Mouse (Mus musculus): ENCODE data around the gene Tmem270.
"Not testable (repeated sequence)": the region's sequence is repeated elsewhere in the genome, so short reads cannot be mapped to it uniquely, and the experiment has no call there.

Gene Tmem270

DNA sequence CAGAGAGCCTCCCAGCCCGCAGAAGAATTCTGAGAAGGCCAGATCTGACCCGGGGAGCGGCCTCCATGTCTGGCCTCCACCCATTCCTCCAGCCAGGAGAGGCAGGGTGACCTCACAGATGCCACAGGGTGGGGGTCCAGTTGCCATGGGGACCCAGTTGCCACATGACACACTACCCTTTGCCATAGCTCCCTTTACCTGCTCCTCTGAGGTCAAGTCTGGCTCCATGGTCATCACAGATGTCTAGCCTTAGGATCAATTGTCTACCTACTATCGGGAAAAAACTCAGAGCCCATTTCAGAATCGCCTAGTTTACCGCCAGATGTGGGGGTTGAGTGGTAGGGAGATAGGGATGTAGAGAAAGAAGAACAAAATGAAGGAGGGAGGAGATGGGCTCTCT, at the start of gene Tmem270:
Gene Tmem270, minus strand, starts transcription at position 101 of the 400 bp plus-strand sequence.
- DNase-seq (ENCODE audit: low spot score): no peak

DNA sequence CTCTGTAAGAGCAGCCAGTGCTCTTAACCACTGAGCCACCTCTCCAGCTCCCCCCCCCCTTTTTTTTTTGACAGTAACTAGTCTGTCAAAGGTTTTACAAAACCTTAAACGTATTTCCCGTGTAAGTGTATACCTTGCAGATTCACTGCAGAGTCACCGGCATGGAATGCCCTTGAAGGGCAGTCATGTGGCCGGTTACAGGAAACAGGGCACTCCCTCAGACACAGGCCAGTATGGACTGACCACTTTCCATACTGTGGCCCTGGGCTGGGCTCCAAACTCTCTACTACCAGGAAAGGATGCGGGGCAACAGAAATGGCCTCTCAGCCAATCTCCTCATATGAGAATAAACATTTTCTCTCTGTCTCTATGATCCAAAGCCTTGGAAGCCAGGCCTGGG, 49.0 kb upstream of the Tmem270 start:
- no peak for DNase-seq (ENCODE audit: low spot score)

DNA sequence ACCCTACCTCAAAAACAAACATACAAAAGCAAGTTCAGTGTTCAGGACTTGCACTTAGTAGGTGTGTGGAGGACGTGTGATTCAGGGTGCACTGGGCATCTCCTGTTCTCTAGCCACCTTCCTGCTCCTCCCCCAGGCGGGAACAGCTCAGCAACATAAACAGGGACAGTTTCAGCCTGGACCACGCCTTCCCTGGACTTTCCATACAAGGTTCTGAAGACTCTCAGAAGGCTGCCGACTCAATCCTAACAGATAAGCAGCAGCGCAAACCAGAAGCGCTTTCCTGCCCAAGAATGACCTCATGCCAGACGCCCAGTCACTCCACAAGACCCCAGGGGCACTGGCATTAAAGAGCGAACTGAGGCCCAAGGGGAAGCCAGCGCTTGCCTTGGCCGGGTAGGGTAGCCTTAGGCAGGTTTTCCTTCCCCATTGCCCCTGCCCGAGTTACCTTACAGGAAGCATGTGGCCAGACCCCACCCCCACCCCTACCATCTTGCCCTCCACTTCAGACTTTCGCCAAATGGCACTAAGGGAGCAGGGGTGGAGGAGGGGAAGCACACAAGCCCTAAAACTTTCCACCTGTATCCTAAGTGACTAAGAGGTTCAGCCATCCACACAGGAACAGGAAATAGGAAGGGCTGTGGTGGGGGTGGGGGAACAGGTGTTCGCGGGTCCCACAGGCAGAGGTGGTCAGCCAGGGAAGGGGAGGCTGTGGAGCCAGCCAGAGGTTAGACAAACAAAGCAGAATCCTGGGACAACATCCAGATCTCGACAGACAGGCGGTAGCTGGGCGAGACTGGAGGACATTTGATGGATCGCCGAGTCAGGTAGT, 44.7 kb upstream of the Tmem270 start:
- no peak for DNase-seq (ENCODE audit: low spot score)

DNA sequence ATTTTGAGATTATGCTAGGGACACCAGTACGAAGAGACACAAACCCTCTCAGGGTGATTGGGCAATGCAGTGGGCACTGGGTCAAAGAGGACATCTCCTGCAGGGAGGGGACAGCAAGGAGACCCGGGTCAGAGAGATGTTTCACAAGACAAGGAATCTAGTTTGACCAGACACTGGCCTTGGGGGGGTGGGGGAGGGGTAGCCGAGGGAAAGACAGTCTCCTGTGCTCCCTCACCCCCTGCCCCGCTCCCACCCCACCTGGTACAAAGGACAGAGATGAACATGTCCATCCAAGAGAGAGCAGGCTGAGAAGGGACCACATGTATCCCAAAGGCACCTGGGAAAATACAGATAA, 41.5 kb upstream of the Tmem270 start:
- DNase-seq (ENCODE audit: low spot score): no peak

DNA sequence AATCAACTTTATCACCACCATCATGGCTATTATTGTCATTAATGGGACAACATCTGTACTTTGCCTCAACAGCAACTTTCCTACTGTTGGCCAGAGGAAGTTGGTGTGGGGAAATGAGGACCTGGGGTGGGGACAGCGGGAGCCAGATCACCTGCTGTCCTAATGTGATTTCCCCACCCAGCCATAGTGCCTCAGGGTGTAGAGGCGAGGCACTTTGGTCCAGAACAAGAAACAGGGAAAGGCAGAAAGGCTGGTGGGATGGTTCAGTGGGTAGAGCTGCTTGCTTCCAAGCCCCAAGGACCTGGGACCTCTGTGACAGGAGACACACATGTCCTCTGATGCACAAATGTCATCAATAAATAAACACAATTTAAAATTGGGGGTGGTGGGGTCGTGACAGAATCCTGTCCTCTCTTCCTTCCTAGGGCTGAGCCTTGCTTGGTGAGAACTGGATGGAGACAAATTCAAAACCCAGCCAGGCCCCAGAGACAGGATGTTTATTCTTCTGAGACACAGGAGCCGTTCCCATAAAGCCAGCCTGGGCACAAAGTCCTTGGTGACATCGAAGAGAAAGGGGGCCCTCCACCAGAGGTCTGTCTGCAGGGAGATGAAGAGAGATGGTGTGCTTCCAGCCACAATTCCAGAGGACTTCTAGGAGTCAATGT, 41.0 kb upstream of the Tmem270 start:
- DNase-seq (ENCODE audit: low spot score): no peak

DNA sequence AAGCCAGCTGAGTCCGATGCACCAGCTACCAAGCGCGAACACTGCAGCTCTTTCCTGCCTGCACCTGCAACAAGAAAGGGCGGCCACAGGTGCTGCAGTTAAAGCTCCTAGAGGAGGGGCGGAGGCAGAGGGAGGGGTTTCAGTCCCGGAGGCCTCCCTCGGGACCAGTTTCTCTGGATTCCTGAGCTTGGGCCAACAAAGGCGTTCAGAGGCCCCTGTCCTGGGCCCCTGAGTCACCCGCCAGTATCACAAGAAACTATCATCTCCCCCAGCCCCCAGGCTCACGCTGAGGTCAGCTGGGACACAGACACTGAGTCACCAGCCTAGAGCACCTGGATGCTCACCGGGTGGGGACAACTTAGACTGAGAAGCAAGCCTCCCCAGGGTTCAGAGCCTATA, 40.3 kb upstream of the Tmem270 start, which contains the start of gene Cldn4:
Gene Cldn4, minus strand, starts transcription at position 78 of the 399 bp plus-strand sequence.
- peak; percentile 20 for DNase-seq (ENCODE audit: low spot score)

DNA sequence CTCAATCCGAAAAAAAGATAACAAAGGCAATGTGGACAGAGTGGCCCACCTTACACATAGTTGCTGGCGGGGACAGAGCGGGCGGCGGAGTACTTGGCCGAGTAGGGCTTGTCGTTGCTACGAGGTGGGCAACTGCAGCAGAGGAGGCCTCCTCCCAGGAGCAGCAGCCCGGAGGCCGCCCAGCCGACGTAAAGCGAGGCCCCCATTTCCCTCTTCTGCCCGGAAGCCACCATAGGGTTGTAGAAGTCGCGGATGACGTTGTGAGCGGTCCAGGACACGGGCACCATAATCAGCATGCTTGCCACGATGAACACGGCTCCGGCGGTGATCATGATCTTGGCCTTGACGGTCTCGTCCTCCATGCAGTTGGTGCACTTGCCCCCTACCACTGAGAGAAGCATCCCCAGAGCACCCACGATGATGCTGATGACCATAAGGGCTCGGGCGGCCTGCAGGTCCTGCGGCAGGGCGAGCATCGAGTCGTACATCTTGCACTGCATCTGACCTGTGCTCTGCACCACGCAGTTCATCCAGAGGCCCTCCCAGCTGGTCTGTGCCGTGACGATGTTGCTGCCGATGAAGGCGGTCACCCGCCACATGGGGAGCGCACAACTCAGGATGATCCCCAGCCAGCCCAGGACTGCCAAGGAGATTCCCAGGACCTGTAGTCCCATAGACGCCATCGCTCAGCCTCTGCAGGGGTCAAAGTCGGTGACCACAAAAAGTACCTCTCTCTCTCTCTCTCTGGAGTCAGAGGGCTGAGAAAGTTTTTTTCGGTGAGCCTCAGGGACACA, 39.7 kb upstream of the Tmem270 start:
- peak; percentile 23 for DNase-seq (ENCODE audit: low spot score)

DNA sequence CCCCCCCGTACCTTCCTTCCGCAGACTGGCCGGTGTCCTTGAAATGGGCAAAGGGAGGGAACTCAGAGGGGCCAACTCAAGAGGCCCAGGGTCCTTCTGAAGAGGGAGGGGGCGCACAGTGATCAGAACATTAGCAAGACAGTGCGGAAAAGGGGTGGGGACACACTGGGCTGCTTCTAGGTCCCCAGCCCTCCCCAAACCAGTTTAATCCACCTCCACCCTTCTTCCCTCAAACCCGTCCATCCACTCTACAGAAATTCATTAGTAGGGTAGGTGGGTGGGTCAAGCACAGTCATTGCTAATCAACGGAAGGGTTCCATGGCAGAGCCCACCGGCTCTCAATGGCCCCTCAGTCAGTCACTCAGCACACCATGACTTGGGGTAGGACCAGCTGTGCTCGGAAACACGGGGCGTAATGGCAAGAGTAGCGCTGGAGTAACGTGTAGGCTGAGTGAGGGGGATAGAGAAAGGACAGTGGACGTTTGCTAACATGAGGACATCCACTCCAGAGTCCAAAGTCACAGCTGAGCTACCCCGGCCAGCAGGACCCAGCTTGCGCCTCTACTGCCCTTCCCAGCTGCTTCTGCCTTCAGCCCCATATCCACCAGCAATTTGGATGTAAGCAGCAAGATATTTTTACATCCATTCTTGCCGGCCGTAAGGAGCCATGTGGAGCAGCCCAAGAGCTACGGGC, 38.9 kb upstream of the Tmem270 start:
- DNase-seq (ENCODE audit: low spot score): no peak

DNA sequence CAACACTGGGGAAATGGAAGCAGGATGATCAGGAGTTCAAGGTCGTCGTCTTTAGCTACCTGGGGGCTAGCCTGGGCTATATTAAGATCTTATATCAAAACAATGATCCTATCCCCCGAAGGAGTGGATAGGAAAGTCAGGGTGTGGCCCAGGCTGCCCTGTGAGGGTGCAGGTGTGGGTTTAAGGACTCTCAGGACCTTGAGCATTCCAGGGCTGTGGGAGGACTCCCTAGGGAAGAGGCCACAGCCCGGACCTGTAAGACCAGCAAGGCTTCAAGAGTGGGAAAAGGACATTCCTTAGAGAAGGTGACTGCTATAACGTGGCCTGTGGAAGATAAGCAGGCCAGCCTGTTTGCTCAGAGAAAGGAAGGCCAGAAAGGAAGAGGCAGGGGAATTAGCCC, 37.6 kb upstream of the Tmem270 start:
- no peak for DNase-seq (ENCODE audit: low spot score)

DNA sequence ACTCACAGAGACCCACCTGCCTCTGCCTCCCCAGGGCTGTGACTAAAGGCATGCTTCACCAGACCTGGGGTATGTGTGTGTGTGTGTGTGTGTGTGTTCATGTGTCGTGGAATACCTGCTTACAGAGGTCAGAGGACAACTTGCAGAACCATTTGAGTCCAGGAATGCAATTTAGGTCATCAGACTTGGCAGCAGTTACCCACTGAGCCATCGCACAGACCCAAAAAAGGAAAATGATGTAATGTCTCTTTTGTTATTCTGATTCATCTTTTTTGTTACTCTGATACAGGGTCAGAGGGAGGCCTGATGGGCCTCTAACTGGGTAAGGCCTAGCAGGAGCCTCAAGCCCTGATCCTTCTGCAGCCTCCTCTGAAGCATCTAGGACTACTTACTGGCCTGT, 36.2 kb upstream of the Tmem270 start:
- no peak for DNase-seq (ENCODE audit: low spot score)

DNA sequence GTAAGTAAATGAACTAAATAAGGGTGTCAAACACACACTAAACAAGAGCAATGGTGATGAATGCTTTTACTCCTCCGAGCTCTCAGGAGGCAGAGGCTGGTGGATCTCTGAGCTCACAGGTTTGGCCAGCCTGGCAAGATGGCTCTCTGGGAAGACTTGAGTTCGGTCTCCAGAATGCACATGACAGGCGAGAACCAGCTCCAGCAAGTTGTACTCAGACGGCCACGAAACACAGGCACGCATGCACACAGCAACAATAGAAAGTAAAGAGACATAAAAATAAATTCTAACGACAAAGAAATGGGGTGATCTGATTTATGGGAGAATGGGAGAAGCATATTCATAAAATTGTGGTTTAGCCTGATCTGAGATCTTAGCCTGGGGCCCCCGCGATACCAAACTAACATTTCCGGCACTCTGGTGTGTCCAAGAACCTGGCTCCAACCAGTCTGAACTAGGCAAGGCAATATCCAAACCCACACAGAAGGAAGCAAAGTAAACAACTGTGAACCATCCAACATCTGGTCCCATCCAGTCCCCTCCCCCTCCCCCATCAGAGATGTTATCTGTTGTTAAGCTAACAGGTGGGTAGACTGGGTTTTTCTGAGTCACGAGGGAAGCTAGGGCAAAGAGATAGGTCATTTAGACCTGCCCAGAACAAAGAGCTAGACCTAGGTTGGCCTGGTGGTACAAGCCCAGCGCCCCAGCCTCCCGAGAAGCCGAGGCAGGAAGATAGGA, 35.1 kb upstream of the Tmem270 start:
- no peak for DNase-seq (ENCODE audit: low spot score)

DNA sequence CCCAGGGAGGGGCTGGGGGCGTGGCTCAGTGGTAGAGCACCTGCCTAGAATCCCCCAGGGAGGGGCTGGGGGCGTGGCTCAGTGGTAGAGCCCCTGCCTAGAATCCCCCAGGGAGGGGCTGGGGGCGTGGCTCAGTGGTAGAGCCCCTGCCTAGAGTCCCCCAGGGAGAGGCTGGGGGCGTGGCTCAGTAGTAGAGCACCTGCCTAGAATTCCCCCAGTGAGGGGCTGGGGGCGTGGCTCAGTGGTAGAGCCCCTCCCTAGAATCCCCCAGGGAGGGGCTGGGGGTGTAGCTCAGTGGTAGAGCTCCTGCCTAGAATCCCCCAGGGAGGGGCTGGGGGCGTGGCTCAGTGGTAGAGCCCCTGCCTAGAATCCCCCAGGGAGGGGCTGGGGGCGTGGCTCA, 33.0 kb upstream of the Tmem270 start:
- DNase-seq (ENCODE audit: low spot score): not testable (repeated sequence)

DNA sequence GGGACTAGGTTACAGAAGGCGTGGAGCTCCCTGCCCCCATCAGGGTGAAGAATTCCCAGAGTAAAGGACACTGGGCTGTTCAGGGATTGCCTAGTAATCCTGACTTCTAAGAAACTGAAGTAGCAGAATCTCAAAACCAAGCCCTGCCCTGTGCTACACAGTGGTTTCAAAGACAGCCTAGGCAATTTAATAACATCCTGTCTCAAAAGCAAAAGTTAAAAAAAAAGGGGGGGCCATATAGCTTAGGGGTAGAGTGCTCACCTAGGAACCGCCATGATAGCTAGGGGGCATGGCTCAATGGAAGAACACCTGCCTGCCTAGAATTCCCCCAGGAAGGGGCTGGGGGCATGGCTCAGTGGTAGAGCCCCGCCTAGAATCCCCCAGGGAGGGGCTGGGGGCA, 32.5 kb upstream of the Tmem270 start:
- no peak for DNase-seq (ENCODE audit: low spot score)

DNA sequence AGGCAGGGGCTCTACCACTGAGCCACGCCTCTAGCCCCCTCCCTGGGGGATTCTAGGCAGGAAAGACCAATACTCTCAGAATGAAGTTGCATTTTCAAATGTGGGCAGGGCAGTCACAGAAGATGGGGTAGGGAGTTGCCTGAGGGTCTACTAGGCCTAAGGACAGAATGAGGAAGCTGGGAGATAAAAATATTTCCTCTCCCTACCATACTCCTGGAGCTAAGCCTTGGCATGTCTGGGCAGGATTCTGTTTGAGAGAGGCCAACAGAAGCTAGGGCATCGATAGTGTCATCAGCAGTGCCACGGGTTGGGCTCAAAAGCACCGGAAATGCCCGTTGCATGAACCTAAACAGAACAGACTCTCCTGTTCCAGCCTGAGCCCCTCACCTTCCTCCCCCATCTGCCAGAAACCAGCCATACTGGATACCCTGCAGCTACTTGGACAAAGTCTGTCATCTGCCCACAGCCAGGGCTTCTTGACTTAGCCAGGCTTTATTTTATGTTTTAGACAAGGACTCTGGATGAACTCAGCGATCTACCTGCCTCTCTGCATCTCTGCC, 30.2 kb upstream of the Tmem270 start:
- DNase-seq (ENCODE audit: low spot score): no peak

DNA sequence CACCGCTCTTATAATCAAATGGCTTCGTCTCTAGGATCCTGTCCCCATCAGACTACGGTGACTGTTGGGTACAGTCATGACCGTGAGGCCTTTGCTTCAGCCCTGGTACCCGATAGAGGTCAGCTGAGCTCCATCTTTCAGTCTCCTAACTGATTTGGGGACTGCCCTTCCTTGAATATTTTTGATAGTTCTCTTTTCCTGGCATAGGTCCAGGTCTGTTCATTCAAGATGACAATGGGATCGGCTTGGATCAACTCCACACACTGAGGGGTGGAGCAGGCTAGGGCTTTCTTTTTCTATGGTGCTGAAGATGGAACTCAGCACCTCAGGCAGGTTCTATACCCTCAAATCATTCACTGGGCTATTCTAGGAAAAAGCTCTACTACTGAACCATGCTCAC, 29.5 kb upstream of the Tmem270 start:
- no peak for DNase-seq (ENCODE audit: low spot score)

DNA sequence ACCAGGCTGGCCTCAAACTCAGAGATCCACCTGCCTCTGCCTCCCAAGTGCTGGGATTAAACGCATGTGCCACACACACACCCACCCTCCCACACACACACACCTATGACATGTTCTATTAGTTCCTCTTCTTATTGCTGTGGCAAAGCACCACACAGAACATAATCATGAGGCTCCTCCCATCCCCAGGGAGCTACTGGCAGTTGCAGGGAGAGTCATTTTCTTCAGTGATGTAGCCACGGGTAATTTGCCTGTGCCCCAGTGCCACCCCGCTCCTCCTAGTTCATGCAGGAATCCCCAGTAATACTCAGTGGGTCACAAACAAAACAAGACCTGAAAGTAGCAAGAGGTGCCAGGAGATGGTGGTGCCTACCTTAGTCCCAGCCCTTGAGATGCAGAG, 28.1 kb upstream of the Tmem270 start:
- DNase-seq (ENCODE audit: low spot score): no peak

DNA sequence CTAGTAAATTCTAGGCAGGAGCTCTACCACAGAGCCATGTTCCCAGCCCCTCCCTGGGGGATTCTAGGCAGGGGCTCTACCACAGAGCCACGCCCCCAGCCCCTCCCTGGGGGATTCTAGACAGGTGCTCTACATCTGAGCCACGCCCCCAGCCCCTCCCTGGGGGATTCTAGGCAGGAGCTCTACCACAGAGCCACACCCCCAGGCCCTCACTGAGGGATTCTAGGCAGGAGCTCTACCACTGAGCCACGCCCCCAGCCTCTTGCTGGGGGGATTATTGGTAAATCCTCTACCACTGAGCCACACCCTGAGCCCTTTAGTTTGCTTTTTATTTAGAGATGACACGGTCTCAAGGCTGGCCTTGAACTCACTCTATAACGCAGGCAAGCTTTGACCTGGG, 27.2 kb upstream of the Tmem270 start:
- DNase-seq (ENCODE audit: low spot score): not testable (repeated sequence)

DNA sequence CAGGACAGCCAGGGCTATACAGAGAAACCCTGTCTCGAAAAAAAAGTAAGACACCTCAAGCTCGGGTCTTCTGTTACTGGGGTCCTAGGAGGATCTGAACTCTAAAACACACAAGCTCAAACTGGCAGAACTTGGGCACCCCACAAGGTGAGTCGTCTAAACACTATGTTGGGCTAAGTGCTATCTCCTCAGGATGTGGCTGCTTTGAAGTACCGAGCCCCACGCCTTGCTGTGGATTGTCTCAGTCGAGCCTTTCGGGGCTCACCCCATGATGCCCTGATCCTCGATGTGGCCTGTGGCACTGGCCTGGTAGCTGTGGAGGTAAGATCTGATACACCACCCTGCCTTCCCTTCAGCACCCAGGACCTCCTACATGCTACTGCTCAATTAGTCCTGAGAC, 26.7 kb upstream of the Tmem270 start:
- DNase-seq (ENCODE audit: low spot score): no peak

DNA sequence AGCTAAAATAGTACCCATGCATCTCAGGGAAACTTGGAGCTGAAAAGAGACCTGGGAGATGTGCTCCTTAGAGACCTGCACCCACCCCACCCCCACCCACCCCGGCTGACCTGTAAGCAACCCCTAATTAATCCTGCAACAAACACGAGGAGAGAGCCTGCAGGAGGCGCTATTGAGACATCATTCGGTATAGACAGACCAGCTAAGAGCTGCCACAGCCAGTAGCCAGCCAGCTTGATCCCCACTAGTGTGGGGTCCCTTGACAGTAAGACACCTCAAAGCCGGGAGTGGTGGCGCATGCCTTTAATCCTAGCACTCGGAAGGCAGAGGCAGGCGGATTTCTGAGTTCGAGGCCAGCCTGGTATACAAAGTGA, 26.4 kb upstream of the Tmem270 start:
- DNase-seq (ENCODE audit: low spot score): peak; percentile 85

DNA sequence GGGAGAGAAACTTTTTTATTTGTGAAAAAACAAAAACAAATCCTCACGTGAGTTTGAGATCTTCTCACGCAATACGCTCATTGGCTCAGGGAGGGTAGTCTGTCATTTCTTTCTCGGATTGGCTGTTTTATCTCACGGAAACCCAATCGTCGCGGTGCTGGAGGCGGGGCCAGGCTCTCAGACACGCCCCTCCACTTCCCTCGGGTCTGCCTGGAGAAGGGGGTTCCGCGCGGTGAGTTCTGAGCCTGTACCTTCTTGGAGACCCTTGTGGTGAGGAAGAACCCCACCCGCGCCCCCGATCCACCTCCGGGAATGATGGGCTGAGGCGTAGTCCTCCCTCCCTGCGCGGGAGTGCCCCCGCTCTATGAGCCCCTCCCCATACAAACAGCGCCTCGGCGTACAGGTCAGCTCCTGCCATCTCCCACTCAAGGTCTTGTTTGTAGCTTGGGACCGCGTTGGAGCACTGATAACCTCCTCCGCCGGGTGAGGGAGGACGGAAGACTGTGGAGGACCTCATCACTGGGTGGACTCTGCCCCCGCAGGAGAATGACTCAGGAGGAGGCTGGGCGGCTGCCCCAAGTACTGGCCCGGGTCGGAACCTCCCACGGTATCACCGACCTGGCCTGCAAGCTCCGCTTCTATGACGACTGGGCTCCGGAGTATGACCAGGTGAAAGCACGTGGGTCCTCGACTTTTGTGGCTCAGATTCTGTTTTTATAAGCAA, 25.8 kb upstream of the Tmem270 start, which contains the start of gene Mettl27:
Gene Mettl27, plus strand, starts transcription at position 190 of the 724 bp plus-strand sequence.
- DNase-seq (ENCODE audit: low spot score): peak; percentile 91
